ENCODE assay signal across 17 mouse cellular contexts in the genomic region with DNA sequence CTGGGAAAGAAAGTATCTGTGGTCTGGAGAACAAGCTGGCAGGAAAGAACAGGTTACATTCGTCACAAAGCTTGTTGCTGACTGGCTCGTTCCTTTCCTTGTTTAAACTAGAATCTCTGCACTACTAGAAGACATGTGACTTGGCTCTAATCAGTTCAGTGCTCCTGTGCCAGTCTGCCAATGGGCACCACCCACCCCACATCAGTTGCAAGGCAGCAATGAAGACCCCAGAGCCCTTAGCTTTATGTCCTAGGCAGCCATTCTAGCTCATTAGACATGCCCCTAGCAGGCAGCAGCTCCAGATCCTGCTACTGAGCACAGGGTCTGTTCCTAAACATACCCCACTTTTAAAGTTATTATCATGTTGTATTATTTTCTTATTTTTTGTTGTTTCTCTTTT. TPM values are rescaled to one million over a fixed set of nuclear protein-coding genes. Genes with fewer than 3 reads are reported as not detected.
DNase-seq lines count a peak whose midpoint lies in the region; ATAC-seq and TF ChIP-seq lines count a peak whose summit lies in the region.
"Had no signal": no experiment of that assay in that cellular context is flagged by ENCODE, and none has a peak within 500 bp of the region (broad histone marks: within the 10 kb centered on the region; RNA-seq: fewer than 3 reads in every experiment).

No protein-coding gene starts in this region.

- DNase-seq in midbrain, embryonic 10.5 days (ENCODE audit: low spot score), result no peak
- DNase-seq in midbrain, postnatal 0 days (ENCODE audit: low spot score), result no peak
- no peak for DNase-seq in urinary bladder, postnatal 4 days (ENCODE audit: low spot score in 2 of 2)
- DNase-seq in layer of hippocampus, postnatal 25 days (ENCODE audit: extremely low spot score in 1 of 2, low spot score in 1 of 2), result no peak
- no peak for DNase-seq in thymus, postnatal 14 days
- DNase-seq: adrenal gland, postnatal 10 days; cerebellum, adult 2 months; gastrocnemius, adult 2 months; kidney, adult 2 months; lung, adult 2 months; lung, postnatal 36 days; thymus, postnatal 4 days had no signal

- peak overlapping the region; percentile 35; the same call in 1 of the 2 replicates for H3K4me3 ChIP-seq in midbrain, embryonic 10.5 days
- no peak overlapping the region for H3K4me3 ChIP-seq in midbrain, postnatal 0 days (ENCODE audit: low read depth, low read length)
- H3K4me3 ChIP-seq in forebrain, embryonic 13.5 days, result no peak overlapping the region
- no peak overlapping the region for H3K4me3 ChIP-seq in hindbrain, embryonic 15.5 days
- H3K4me3 ChIP-seq: embryonic facial prominence, embryonic 13.5 days; gastrocnemius, adult 2 months; heart, adult 2 months; heart, embryonic 15.5 days had no signal

- peak overlapping the region; percentile 87 for H3K27ac ChIP-seq in midbrain, embryonic 10.5 days (replicated peaks)
- H3K27ac ChIP-seq in midbrain, postnatal 0 days (ENCODE audit: low read depth, low read length), result no peak overlapping the region; the same call in 1 of the 2 replicates
- peak overlapping the region; percentile 86 for H3K27ac ChIP-seq in forebrain, embryonic 13.5 days
- peak overlapping the region; percentile 36; the same call in 1 of the 2 replicates for H3K27ac ChIP-seq in hindbrain, embryonic 15.5 days (replicated peaks)
- H3K27ac ChIP-seq: embryonic facial prominence, embryonic 13.5 days; gastrocnemius, adult 2 months; heart, adult 2 months; heart, embryonic 15.5 days had no signal

- ATAC-seq in midbrain, postnatal 0 days (ENCODE audit: low FRiP score), result no peak
- ATAC-seq in forebrain, embryonic 13.5 days, result no peak
- no peak for ATAC-seq in hindbrain, embryonic 15.5 days (ENCODE audit: low FRiP score, low read depth)

- TF ChIP-seq CTCF in midbrain, postnatal 0 days (IDR thresholded peaks at IDR 0.05), result no peak

- H3K9me3 ChIP-seq in midbrain, embryonic 10.5 days (replicated peaks), result no peaks in the 10 kb centered on the region
- no peaks in the 10 kb centered on the region for H3K9me3 ChIP-seq in midbrain, postnatal 0 days (ENCODE audit: low read length)
- no peaks in the 10 kb centered on the region for H3K9me3 ChIP-seq in forebrain, embryonic 13.5 days (replicated peaks)
- H3K9me3 ChIP-seq in hindbrain, embryonic 15.5 days, result no peaks in the 10 kb centered on the region
- H3K9me3 ChIP-seq: embryonic facial prominence, embryonic 13.5 days; heart, embryonic 15.5 days had no signal

- H3K27me3 ChIP-seq in midbrain, embryonic 10.5 days (ENCODE audit: low read depth, poor library complexity, severe bottlenecking), result no peaks in the 10 kb centered on the region
- H3K27me3 ChIP-seq in midbrain, postnatal 0 days (ENCODE audit: insufficient read depth, low read length), result no peaks in the 10 kb centered on the region
- no peaks in the 10 kb centered on the region for H3K27me3 ChIP-seq in forebrain, embryonic 13.5 days
- H3K27me3 ChIP-seq in hindbrain, embryonic 15.5 days, result no peaks in the 10 kb centered on the region
- H3K27me3 ChIP-seq: embryonic facial prominence, embryonic 13.5 days; heart, embryonic 15.5 days had no signal

- peaks cover 63% of the 10 kb centered on the region for H3K4me1 ChIP-seq in midbrain, embryonic 10.5 days
- H3K4me1 ChIP-seq in midbrain, postnatal 0 days (ENCODE audit: insufficient read depth, low read length), result peaks cover 4% of the 10 kb centered on the region; the same call in 1 of the 2 replicates
- H3K4me1 ChIP-seq in forebrain, embryonic 13.5 days, result peaks cover 61% of the 10 kb centered on the region
- H3K4me1 ChIP-seq in hindbrain, embryonic 15.5 days (replicated peaks), result peaks cover 31% of the 10 kb centered on the region

- H3K36me3 ChIP-seq in midbrain, embryonic 10.5 days, result peaks cover 77% of the 10 kb centered on the region
- H3K36me3 ChIP-seq in midbrain, postnatal 0 days (ENCODE audit: insufficient read depth, low read length), result peaks cover 6% of the 10 kb centered on the region; the same call in 1 of the 2 replicates
- H3K36me3 ChIP-seq in forebrain, embryonic 13.5 days (ENCODE audit: poor library complexity, severe bottlenecking), result peaks cover 53% of the 10 kb centered on the region
- peaks cover 7% of the 10 kb centered on the region; the same call in 1 of the 2 replicates for H3K36me3 ChIP-seq in hindbrain, embryonic 15.5 days

- no peak overlapping the region for H3K9ac ChIP-seq in midbrain, postnatal 0 days (replicated peaks; ENCODE audit: low read length, poor library complexity, severe bottlenecking)
- no peak overlapping the region for H3K9ac ChIP-seq in forebrain, embryonic 13.5 days
- H3K9ac ChIP-seq in hindbrain, embryonic 15.5 days, result no peak overlapping the region
- H3K9ac ChIP-seq: embryonic facial prominence, embryonic 13.5 days; heart, embryonic 15.5 days had no signal

- no peak overlapping the region for H3K4me2 ChIP-seq in midbrain, postnatal 0 days (ENCODE audit: low read depth, low read length, poor library complexity, severe bottlenecking)
- no peak overlapping the region for H3K4me2 ChIP-seq in forebrain, embryonic 13.5 days
- no peak overlapping the region for H3K4me2 ChIP-seq in hindbrain, embryonic 15.5 days
- H3K4me2 ChIP-seq: embryonic facial prominence, embryonic 13.5 days; heart, embryonic 15.5 days had no signal

- 89% methylated on average over 2 of the region's 2 CpGs for WGBS in midbrain, embryonic 10.5 days
- 51% methylated on average over 2 of the region's 2 CpGs for WGBS in midbrain, postnatal 0 days
- 31% methylated on average over 2 of the region's 2 CpGs for WGBS in forebrain, embryonic 13.5 days
- WGBS in hindbrain, embryonic 15.5 days, result 52% methylated on average over 2 of the region's 2 CpGs

RNA-seq across cellular contexts. Expression of gene Psmb7, which starts 59.9 kb away (rescaled TPM):
- polyA plus RNA-seq in midbrain, embryonic 10.5 days (2016; fragmentation: Nextera tagmentation; extraction: Ambion mirVana), result 322 and 336 TPM in 2 replicates
- total RNA-seq in midbrain, postnatal 0 days (2014; rRNA removed), result 218 and 239 TPM in 2 replicates
- 282 and 287 TPM in 2 replicates for polyA plus RNA-seq in midbrain, postnatal 0 days (2015; fragmentation: Nextera tagmentation; extraction: Ambion mirVana)
- polyA plus RNA-seq in forebrain, embryonic 13.5 days (2015; fragmentation: Nextera tagmentation; extraction: Ambion mirVana), result 348 and 354 TPM in 2 replicates
- polyA plus RNA-seq in hindbrain, embryonic 15.5 days (2015; fragmentation: Nextera tagmentation; extraction: Ambion mirVana), result 269 and 274 TPM in 2 replicates
- 100 to 1,000 TPM; 205 to 234 TPM for total RNA-seq in layer of hippocampus, postnatal 25 days (2021)
